Mouse (Mus musculus) myocyte (in vitro differentiated cells): Measurements from ENCODE around the gene Bmp7.

Experiments
- CEBPB ChIP-seq: IDR thresholded peaks from 2 replicates; pipeline ENCODE4 v1.6.1; 2011; ENCODE audit warnings: mild to moderate bottlenecking, moderate library complexity; ENCODE audit not compliant: poor library complexity, insufficient read depth, severe bottlenecking
- E2F4 ChIP-seq: IDR thresholded peaks from one replicate; pipeline ENCODE4 v1.6.1; 2011; ENCODE audit warnings: mild to moderate bottlenecking, control low read depth, moderate library complexity; ENCODE audit not compliant: insufficient read depth
- MAX ChIP-seq: IDR thresholded peaks from one replicate; pipeline ENCODE4 v1.6.1; 2011; ENCODE audit warnings: low read depth, mild to moderate bottlenecking, control low read depth
- MYOD1 ChIP-seq, 3 experiments: IDR thresholded peaks; one replicate each; pipeline ENCODE4 v1.6.1; 2011; ENCODE audit warnings: control low read depth in 2 of 3, low read depth in 2 of 3, mild to moderate bottlenecking in 2 of 3, moderate library complexity in 1 of 3; ENCODE audit not compliant: insufficient read length in 2 of 3, control insufficient read depth in 1 of 3
- MYOG ChIP-seq, 3 experiments: IDR thresholded peaks; one replicate each; pipeline ENCODE4 v1.6.1; 2011; ENCODE audit warnings: control low read depth in 2 of 3, low read depth in 2 of 3, mild to moderate bottlenecking in 2 of 3; ENCODE audit not compliant: insufficient read length in 2 of 3, control insufficient read depth in 1 of 3, insufficient read depth in 1 of 3
- POLR2A ChIP-seq: IDR thresholded peaks from one replicate; pipeline ENCODE4 v1.6.1; 2011; ENCODE audit warnings: low read depth, mild to moderate bottlenecking, control low read depth, moderate library complexity; ENCODE audit not compliant: insufficient read length
- POLR2AphosphoS2 ChIP-seq: IDR thresholded peaks from one replicate; pipeline ENCODE4 v1.6.1; 2011; ENCODE audit warnings: low read depth, control low read depth; ENCODE audit not compliant: insufficient read length
- TCF12 ChIP-seq: IDR thresholded peaks from one replicate; pipeline ENCODE4 v1.6.1; 2011; ENCODE audit warnings: mild to moderate bottlenecking, control low read depth; ENCODE audit not compliant: poor library complexity, insufficient read depth, severe bottlenecking
- USF1 ChIP-seq: IDR thresholded peaks from one replicate; pipeline ENCODE4 v1.6.1; 2011; ENCODE audit warnings: low read depth, mild to moderate bottlenecking, control low read depth, moderate library complexity

GRCm38 (mm10) chr2:172927643-172928042 is 12.5 kb downstream of the Bmp7 start:
- TF ChIP-seq MYOD1 (IDR thresholded peaks at IDR 0.05; ENCODE audit: control insufficient read depth in 1 of 3, insufficient read length in 2 of 3, low read depth in 2 of 3) (no peak), MAX (no peak), POLR2A (no peak), CEBPB (no peak), E2F4 (no peak), POLR2AphosphoS2 (no peak), USF1 (no peak), MYOG (IDR thresholded peaks at IDR 0.05; ENCODE audit: control insufficient read depth in 1 of 3, insufficient read depth in 1 of 3, insufficient read length in 2 of 3, low read depth in 2 of 3) (no peak), TCF12 (no peak)
